ENCODE assay signal across 22 mouse cellular contexts in genomic region chr13:44114856-44115255, GRCm38 (mm10).
A peak's percentile ranks its signal among the peaks of the same experiment; 100 is the strongest.
DNase-seq lines count a peak whose midpoint lies in the region; ATAC-seq and TF ChIP-seq lines count a peak whose summit lies in the region.
"Had no signal": no experiment of that assay in that cellular context is flagged by ENCODE, and none has a peak within 500 bp of the region (broad histone marks: within the 10 kb centered on the region; RNA-seq: fewer than 3 reads in every experiment).

No protein-coding gene starts in this region.

- H3K9me3 ChIP-seq in intestine, embryonic 14.5 days (ENCODE audit: control insufficient read depth, low read length): no peaks in the 10 kb centered on the region
- H3K9me3 ChIP-seq in intestine, embryonic 16.5 days (ENCODE audit: control insufficient read depth, low read length): no peaks in the 10 kb centered on the region
- no peaks in the 10 kb centered on the region for H3K9me3 ChIP-seq in limb, embryonic 10.5 days (replicated peaks)
- H3K9me3 ChIP-seq in stomach, postnatal 0 days (ENCODE audit: control insufficient read depth, low read length): no peaks in the 10 kb centered on the region
- H3K9me3 ChIP-seq: embryonic facial prominence, embryonic 13.5 days; embryonic facial prominence, embryonic 15.5 days had no signal

- H3K4me3 ChIP-seq in intestine, embryonic 14.5 days (ENCODE audit: low read depth, low read length): no peak overlapping the region
- no peak overlapping the region for H3K4me3 ChIP-seq in intestine, embryonic 16.5 days (ENCODE audit: low read length)
- H3K4me3 ChIP-seq in limb, embryonic 10.5 days: no peak overlapping the region
- H3K4me3 ChIP-seq in stomach, postnatal 0 days (ENCODE audit: low read depth, low read length): no peak overlapping the region
- H3K4me3 ChIP-seq: embryonic facial prominence, embryonic 13.5 days; embryonic facial prominence, embryonic 15.5 days; erythroblast, embryonic 14.5 days had no signal

- no peaks in the 10 kb centered on the region for H3K4me1 ChIP-seq in intestine, embryonic 14.5 days (replicated peaks; ENCODE audit: control insufficient read depth, insufficient read depth, low read length)
- no peaks in the 10 kb centered on the region for H3K4me1 ChIP-seq in intestine, embryonic 16.5 days (ENCODE audit: control insufficient read depth, insufficient read depth, low read length)
- peaks cover 48% of the 10 kb centered on the region for H3K4me1 ChIP-seq in limb, embryonic 10.5 days
- no peaks in the 10 kb centered on the region for H3K4me1 ChIP-seq in stomach, postnatal 0 days (replicated peaks; ENCODE audit: control insufficient read depth, insufficient read depth)
- H3K4me1 ChIP-seq: embryonic facial prominence, embryonic 15.5 days had no signal

- no peaks in the 10 kb centered on the region for H3K27me3 ChIP-seq in intestine, embryonic 14.5 days (replicated peaks; ENCODE audit: control insufficient read depth, insufficient read depth, low read length)
- no peaks in the 10 kb centered on the region for H3K27me3 ChIP-seq in intestine, embryonic 16.5 days (replicated peaks; ENCODE audit: control insufficient read depth, insufficient read depth, low read length)
- H3K27me3 ChIP-seq in limb, embryonic 10.5 days (ENCODE audit: low read depth, poor library complexity, severe bottlenecking): peaks cover 12% of the 10 kb centered on the region
- H3K27me3 ChIP-seq in stomach, postnatal 0 days (ENCODE audit: control insufficient read depth, insufficient read depth, low read length): no peaks in the 10 kb centered on the region
- H3K27me3 ChIP-seq: embryonic facial prominence, embryonic 13.5 days had no signal

- ATAC-seq in intestine, embryonic 14.5 days (replicated peaks; ENCODE audit: low FRiP score, low TSS enrichment, low read depth): no peak
- ATAC-seq in intestine, embryonic 16.5 days: no peak
- ATAC-seq in stomach, postnatal 0 days (ENCODE audit: low FRiP score, low TSS enrichment): no peak
- ATAC-seq: forebrain, embryonic 14.5 days; forebrain, embryonic 16.5 days had no signal

- 93% methylated on average over 5 of the region's 5 CpGs for WGBS in intestine, embryonic 14.5 days
- WGBS in intestine, embryonic 16.5 days: 90% methylated on average over 5 of the region's 5 CpGs
- WGBS in limb, embryonic 10.5 days: 87% methylated on average over 5 of the region's 5 CpGs
- WGBS in stomach, postnatal 0 days: 91% methylated on average over 5 of the region's 5 CpGs

- no peak overlapping the region for H3K27ac ChIP-seq in intestine, embryonic 14.5 days (ENCODE audit: low read depth)
- no peak overlapping the region for H3K27ac ChIP-seq in intestine, embryonic 16.5 days (ENCODE audit: low read length)
- H3K27ac ChIP-seq in limb, embryonic 10.5 days: peak overlapping the region; percentile 56
- H3K27ac ChIP-seq in stomach, postnatal 0 days (replicated peaks): no peak overlapping the region
- H3K27ac ChIP-seq: embryonic facial prominence, embryonic 13.5 days; embryonic facial prominence, embryonic 15.5 days had no signal

- DNase-seq in heart, adult 11 months: peak; percentile 73
- DNase-seq in heart, postnatal 25 days (ENCODE audit: low spot score): no peak
- DNase-seq in intestine, embryonic 14.5 days (ENCODE audit: low spot score): peak; percentile 23
- peak; percentile 31 for DNase-seq in limb, embryonic 10.5 days (ENCODE audit: low spot score)
- DNase-seq in stomach, postnatal 0 days (ENCODE audit: low spot score): peak; percentile 2
- DNase-seq in thymus, postnatal 25 days: no peak
- DNase-seq: adrenal gland, adult 2 months; adrenal gland, postnatal 10 days; adrenal gland, postnatal 25 days; cerebellum, adult 11 months; cerebellum, adult 18-20 months; cerebellum, adult 8-10 months; cerebellum, adult 9-11 months; cerebellum, postnatal 14 days; cerebellum, postnatal 36 days; embryo, embryonic 11 days had no signal

- intact Hi-C loops in heart, postnatal 25 days (cut with DNase I): no loop called here

- TF ChIP-seq EP300 in stomach, postnatal 0 days (optimal IDR thresholded peaks at IDR 0.05): no peak

- H3K4me2 ChIP-seq in intestine, embryonic 14.5 days (ENCODE audit: low read length): no peak overlapping the region
- H3K4me2 ChIP-seq in intestine, embryonic 16.5 days (ENCODE audit: low read depth, low read length): no peak overlapping the region
- no peak overlapping the region for H3K4me2 ChIP-seq in stomach, postnatal 0 days (replicated peaks; ENCODE audit: low read depth)
- H3K4me2 ChIP-seq: embryonic facial prominence, embryonic 13.5 days; embryonic facial prominence, embryonic 15.5 days had no signal

- H3K9ac ChIP-seq in intestine, embryonic 14.5 days (ENCODE audit: low read length): no peak overlapping the region
- no peak overlapping the region for H3K9ac ChIP-seq in intestine, embryonic 16.5 days (ENCODE audit: low read depth, low read length)
- H3K9ac ChIP-seq in stomach, postnatal 0 days (ENCODE audit: low read length): no peak overlapping the region
- H3K9ac ChIP-seq: embryonic facial prominence, embryonic 13.5 days; embryonic facial prominence, embryonic 15.5 days had no signal

- no peaks in the 10 kb centered on the region for H3K36me3 ChIP-seq in intestine, embryonic 14.5 days (ENCODE audit: control insufficient read depth, insufficient read depth, low read length)
- H3K36me3 ChIP-seq in intestine, embryonic 16.5 days (ENCODE audit: control insufficient read depth, insufficient read depth, low read length): no peaks in the 10 kb centered on the region
- H3K36me3 ChIP-seq in limb, embryonic 10.5 days: no peaks in the 10 kb centered on the region
- H3K36me3 ChIP-seq in stomach, postnatal 0 days (ENCODE audit: control insufficient read depth, insufficient read depth, low read length): no peaks in the 10 kb centered on the region
- H3K36me3 ChIP-seq: embryonic facial prominence, embryonic 13.5 days; embryonic facial prominence, embryonic 15.5 days had no signal

- no peak for TF ChIP-seq CTCF in stomach, postnatal 0 days (IDR thresholded peaks at IDR 0.05; ENCODE audit: low read depth)

Comparison
In these comparisons a context has a peak if more than half of its experiments do, and no peak if none do; other contexts are left out.
1. DNase-seq: peak in heart, adult 11 months (single experiment), intestine, embryonic 14.5 days (single experiment), limb, embryonic 10.5 days (single experiment) and stomach, postnatal 0 days (single experiment); none in heart, postnatal 25 days (single experiment) and thymus, postnatal 25 days (single experiment).